Mouse (Mus musculus): ENCODE results near the gene Safb2.

Gene Safb2

DNA sequence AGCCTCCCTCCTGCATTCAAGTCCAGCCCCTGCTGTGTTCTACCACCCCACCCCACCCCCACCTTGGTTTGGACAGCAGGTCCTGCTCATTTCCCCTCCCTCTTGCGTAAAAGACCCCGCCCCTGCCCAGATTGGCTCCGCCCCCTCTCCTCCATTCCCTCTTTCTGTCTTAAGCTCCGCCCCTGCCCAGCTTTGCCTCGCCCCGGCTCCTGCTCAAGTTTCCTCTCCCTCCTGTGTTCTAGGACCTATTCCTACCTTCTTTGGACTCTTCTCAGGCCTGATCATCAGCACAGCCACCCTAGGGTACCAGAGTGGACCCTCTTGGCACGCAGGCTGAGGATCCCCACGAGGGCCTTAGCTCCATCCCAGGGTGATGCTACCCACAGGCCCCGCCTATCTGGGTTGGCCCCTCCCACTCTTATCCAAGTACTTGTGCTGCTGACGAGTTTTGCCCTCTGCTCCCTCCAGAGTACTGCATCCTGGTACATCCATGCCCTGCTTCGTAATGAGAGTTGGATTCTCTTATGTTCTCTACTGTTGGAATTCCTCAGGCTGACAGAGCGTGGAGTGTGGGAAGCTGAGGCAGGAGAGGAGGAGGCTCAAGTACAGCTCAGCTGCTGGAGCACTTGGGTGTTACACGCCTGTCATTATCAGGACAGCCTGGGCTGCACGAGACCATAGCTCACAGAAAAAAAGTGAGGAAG, 27.6 kb upstream of the Safb2 start:
- TF ChIP-seq GATA4 (IDR thresholded peaks at IDR 0.05; ENCODE audit: insufficient replicate concordance, low read length), result no peak

DNA sequence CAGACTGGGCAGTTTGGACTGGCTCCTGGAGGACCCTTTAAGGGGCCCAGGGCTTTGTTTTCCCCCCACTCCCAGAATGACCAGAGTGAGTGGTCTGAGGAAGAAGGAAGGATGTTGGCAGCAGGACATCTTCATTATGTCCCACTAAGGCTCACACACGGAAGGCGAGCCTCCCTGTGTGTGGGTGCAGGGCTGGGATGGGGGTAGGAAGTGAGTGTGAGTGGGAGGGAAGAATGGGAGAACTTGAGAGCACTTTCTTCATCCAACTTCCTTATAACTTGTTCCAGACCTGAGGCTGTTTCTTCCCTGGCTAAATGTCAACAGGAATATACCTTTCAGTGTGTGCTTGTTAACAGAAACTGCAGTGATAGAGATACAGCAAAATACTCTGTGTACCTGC, 26.9 kb upstream of the Safb2 start:
- TF ChIP-seq GATA4 (IDR thresholded peaks at IDR 0.05; ENCODE audit: insufficient replicate concordance, low read length), result no peak

DNA sequence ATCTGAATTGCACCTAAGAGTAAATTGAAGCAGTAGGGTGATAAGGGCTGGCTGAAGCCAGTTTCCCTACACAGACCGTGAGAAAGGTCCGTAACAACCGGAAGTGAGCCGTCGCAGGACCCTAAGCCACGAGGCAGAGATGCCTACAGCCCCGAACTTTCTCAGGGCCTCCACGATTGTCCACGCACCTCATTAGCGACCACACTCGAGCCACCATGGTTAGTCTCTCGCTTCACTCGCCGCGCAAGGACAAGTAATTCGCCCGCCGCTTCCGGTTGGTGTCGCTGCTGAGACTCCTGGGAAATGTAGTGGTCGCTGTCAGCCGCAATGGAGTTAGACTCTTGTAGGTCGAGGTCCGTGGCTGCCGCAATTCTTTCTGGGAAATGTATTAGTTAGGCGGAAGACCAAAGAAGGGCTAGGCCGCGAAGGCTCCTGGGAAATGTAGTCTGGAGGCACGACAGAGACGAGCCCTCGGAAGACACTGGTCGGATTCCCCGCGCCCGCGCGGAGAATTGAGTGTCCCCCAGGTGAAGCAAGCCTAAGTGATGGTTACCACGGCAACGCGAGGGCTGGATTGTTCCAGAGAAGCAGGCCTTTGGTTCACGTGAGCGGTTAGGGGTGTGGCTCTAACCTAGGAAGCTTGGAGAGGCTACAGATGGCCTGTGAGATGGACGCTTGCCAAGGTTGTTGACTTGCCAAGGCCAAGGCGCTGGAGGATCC, 25.2 kb upstream of the Safb2 start, which contains the start of gene 2410015M20Rik:
2410015M20Rik (minus strand) TSS at position 320 of the 720 bp plus-strand sequence.
- TF ChIP-seq GATA4 (IDR thresholded peaks at IDR 0.05; ENCODE audit: insufficient replicate concordance, low read length), result no peak; the same call in 1 of the 2 replicates

DNA sequence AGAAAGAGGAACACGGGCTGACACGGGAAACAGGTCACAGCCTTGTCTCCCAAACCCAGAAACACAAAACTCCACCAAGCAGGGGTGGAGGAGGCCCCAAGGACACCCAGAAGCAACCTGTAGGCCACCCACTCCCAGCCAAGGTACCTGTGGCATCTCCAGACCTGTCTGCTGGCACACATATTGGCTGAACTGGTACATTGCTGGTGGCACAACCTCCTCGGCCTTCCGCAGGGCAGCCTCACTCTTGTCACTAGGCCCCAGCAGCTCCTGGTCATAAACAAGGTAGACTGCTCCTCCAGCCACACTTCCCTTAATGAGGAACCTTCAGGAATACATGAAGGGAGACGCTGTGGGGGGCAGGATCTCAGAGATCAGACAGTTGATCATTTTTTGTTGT, 24.3 kb upstream of the Safb2 start:
- no peak for TF ChIP-seq GATA4 (IDR thresholded peaks at IDR 0.05; ENCODE audit: insufficient replicate concordance, low read length)

DNA sequence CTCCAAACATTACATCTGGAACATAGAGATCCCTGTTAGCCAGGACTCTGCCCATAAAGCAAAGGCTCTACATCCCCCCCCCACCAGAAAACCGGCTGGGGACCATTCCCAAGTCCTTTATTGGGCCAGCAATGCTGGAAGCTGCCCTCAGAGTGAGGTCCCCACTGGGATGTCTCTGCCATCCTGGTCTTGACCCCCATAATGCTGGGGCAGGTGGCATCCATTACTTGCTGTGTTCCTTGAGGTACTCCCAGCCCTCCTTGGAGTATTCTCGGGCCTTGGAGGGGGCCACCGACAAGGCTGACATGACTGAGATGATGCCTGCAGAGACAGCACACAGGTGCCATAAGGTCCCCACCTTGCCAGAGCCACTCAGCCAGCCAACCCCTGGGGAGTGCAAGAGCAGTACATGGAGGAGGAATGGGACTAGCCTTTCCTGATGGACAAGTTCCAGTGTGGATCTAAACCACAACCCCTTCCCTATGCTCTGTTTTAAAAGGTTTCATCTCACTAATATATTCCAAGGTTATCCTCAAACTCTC, 23.2 kb upstream of the Safb2 start:
- no peak for TF ChIP-seq GATA4 (IDR thresholded peaks at IDR 0.05; ENCODE audit: insufficient replicate concordance, low read length)

DNA sequence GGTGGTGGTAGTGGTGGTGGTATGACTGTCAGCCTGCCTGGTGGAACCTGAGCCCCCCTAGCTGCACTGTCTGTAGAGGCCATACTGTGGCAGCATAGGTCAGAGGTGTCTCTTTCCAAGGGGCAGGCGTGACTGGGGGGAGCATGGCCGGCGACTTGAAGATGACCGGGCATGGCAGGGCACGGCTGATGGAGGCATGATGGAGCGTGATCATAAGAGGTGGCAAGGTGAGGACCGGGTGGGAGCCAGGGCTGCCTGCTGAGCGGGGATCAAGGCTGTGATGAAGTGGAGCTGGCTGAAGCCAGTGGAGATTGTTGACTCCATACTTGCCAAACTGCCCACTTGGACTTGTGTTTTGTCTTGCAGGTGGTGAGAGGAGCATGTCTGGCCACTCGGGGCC, 21.0 kb upstream of the Safb2 start:
- no peak for TF ChIP-seq GATA4 (IDR thresholded peaks at IDR 0.05; ENCODE audit: insufficient replicate concordance, low read length)

DNA sequence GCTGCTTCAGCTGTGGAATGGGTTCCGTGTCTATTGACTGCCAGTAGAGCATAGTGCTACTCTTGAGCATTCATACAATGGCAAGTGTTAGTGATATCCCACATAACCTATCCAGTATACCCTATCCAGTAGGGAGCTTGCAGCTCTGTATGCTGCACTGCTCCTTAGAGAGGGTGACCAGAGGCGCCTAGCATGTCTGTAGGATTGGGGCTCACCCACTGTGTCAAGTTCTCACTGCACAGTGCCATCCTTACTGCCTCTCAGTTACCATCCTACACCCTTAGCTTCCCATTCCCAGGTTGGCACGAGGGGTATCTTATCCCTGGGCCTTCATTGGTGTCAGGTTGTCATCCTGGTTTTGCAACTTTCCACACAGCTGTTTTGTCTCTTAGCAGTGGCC, 20.0 kb upstream of the Safb2 start:
- TF ChIP-seq GATA4 (IDR thresholded peaks at IDR 0.05; ENCODE audit: insufficient replicate concordance, low read length), result no peak

DNA sequence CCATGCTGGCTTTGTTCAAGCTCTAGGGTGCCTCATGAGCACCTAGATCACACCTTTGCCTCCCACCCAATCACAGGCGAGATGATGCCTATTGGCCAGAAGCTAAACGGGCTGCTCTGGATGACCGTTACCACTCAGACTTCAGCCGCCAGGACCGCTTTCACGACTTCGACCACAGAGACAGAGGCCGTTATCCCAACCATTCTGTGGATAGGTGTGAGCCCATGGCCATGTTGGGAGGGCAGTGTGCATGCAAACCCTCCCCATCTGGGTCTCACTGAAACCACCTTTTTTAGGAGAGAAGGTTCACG, 19.6 kb upstream of the Safb2 start:
- TF ChIP-seq GATA4 (IDR thresholded peaks at IDR 0.05; ENCODE audit: insufficient replicate concordance, low read length), result no peak

DNA sequence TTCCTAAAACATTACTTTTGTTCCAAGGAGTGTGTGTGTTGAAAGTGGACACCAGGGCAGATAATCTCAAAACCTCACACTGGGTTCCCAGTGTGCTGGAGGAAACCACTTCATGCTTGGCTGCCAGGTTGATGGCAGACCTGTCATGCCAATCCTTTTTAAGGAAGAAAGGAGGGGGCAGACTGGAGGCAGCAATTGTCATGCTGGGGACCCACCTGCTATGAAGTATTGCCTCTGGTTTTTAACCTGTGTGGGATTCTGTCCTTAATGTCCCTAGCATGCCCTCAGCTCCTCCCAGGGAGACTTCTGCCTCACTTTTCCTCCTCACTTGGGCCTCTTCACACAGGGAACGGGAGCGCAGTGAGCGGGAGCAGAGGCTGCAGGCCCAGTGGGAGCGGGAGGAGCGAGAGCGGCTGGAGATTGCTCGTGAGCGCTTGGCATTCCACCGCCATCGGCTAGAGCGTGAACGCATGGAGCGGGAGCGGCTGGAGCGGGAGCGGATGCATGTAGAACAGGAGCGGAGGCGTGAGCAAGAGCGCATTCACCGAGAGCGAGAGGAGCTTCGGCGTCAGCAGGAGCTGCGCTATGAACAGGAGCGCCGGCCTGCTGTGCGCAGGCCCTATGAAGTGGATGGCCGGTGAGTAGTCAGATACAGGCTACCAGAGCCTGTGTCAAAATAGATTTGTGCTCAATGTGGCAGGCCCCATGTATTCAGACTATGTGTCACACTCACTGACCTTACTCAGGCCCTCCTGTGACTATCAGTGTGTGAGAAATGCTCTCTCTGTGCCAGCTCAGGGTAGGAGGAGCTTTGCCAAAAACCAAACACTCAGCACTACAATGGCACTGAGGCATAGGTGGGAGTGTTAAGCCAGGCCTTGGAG, 19.0 kb upstream of the Safb2 start:
- TF ChIP-seq GATA4 (IDR thresholded peaks at IDR 0.05; ENCODE audit: insufficient replicate concordance, low read length), result no peak

DNA sequence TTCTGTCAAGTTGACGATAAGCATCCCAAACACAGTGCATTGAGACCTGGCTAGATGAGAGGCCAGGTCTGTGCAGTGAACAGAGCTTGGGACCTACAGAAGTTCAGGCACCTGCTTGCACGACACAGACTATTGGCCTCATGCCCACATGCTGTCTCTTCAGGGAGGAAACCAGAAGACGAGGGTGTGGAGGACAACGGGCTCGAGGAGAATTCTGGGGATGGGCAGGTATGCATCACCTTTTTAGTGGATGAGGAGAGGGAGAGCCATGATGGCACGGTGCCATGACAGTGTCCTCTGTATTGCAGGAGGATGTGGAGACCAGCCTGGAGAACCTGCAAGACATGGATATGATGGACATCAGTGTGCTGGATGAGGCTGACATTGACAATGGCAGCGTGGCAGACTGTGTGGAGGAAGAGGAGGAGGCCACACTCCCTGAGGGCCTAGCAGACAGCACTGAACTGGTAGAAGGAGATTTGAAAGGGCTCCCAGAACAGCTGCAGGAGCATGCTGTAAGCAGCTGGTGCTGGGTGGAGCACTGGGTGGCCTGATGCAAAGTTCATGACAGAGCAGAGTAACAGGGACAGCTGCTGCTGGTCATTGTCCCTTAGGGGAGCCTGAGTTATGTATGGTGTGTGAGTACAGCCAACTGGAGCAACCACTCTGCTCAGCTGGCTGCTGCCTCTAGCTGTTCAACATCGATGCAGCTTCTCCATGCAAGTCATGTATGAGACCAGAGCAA, 9.3 kb upstream of the Safb2 start:
- TF ChIP-seq GATA4 (IDR thresholded peaks at IDR 0.05; ENCODE audit: insufficient replicate concordance, low read length), result no peak

DNA sequence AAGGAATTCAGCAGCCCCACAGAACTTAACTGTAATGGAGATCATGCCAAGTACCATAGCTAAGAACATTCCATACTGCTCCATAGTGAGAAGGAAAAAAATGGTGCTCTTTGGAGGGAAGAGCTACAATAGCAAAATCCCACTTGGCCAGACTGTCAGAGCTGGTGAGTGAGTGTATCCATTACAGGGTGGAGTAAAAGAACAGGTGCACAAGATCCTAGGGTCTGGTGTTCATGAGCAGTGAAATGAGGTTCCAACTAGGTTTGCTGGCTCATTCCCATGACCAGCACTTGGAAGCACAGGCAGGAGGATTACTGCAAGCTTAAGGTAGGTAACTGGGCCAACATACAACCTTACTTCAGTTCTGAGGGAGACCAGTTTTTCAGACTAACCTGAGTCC, 8.2 kb upstream of the Safb2 start:
- no peak for TF ChIP-seq GATA4 (IDR thresholded peaks at IDR 0.05; ENCODE audit: insufficient replicate concordance, low read length)

DNA sequence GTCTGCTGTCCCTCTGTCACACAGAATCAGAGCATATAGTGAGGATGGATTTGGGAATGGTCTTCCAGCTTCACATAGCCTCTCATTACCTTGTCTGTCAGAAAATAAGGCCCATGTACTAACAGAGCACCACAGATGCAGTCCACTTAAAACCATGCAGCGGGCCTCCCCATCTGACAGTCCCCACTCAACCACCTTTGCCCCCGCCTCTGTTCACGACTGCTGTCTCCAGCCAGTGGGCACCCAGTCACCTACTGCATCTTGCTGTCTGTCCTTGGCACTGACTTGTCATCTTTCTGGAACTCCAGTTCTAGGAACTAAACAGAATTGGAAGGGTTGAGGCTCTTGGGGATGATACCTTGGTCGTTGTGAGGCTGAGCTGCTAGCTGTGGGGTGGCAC, 4.5 kb upstream of the Safb2 start:
- TF ChIP-seq GATA4 (IDR thresholded peaks at IDR 0.05; ENCODE audit: insufficient replicate concordance, low read length), result no peak

DNA sequence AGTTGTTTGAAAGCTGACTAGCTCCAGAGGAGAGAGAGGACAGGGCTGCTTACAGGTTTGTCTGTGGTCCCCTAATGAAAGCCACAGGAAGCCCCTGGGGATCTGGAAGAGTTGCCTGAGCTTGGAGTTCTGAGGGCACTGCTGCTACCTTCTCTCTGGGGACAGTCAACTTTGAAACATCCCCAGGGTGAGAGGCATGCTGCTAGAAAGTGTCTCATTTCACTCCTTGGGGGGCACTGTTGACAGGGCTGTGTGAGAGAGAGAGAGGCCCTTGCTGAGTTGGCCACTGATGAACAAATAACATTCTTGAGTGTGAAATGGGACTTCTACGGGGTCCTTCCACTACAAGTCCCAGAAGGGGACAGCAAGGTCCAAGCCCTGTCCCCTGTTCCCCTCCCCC, 3.4 kb upstream of the Safb2 start:
- TF ChIP-seq GATA4 (IDR thresholded peaks at IDR 0.05; ENCODE audit: insufficient replicate concordance, low read length), result no peak

DNA sequence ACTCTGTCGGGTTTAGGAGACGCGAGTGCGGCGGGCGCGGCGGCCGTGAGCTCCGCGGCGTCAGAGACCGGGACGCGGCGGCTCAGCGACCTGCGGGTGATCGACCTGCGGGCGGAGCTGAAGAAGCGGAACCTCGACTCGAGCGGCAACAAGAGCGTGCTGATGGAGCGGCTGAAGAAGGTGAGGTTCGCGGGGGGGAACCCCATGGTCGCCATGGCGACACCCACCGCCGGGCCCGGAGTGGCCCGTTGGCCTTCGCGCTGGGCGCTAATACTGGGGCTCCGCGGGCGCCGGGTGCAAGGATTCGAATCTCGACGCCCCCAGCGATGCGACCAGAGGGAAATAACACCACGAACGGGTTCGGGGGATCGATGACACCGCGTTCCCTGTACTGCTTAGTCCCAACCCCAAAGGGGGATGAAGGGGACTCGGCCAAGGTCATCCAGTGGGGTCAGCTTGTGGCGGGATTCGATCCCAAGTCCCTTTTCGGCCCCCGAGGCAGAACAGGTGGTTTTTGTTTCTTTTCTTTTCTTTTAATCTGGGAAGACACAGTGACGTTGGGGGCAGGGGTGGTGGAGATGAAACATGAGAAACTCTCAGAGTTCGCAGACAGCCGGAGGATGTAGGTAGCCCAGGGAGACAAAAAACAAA, 911 bp upstream of the Safb2 start:
- TF ChIP-seq GATA4 (IDR thresholded peaks at IDR 0.05; ENCODE audit: insufficient replicate concordance, low read length), result no peak

All from liver, adult (tissue).